Mouse (Mus musculus): ENCODE measurements around the gene Fcgrt. TPM values are rescaled to one million over a fixed set of nuclear protein-coding genes. Genes with fewer than 3 reads are reported as not detected.
A peak's percentile ranks its signal among the peaks of the same experiment; 100 is the strongest.

The Fcgrt gene
- polyA plus RNA-seq, 1 experiment from 2014 or later: 9.8 TPM

GRCm38 (mm10) chr7:45091001-45091990, 12.4 kb downstream of the Fcgrt start:
- peaks cover 20% of the 10 kb centered on the region for H3K4me1 ChIP-seq (ENCODE audit: control insufficient read depth, insufficient read depth, low read length)
- no peaks in the 10 kb centered on the region for H3K9me3 ChIP-seq (ENCODE audit: control insufficient read depth, low read length)
- peak; percentile 62 for DNase-seq (ENCODE audit: low spot score)
- H3K27ac ChIP-seq (replicated peaks; ENCODE audit: low read depth, low read length): peak overlapping the region; percentile 73; the same call in 1 of the 2 replicates
- ATAC-seq (ENCODE audit: insufficient number of reproducible peaks, low FRiP score, low TSS enrichment, low read depth): peak; percentile 40
- H3K27me3 ChIP-seq (ENCODE audit: control insufficient read depth, insufficient read depth, low read length): no peaks in the 10 kb centered on the region
- H3K9ac ChIP-seq (ENCODE audit: low read length): peak overlapping the region; percentile 82
- 11% methylated on average over 35 of the region's 35 CpGs for WGBS
- peak overlapping the region; percentile 65 for H3K4me3 ChIP-seq (ENCODE audit: low read depth, low read length)
- peak overlapping the region; percentile 72 for H3K4me2 ChIP-seq (ENCODE audit: low read depth, severe bottlenecking)
- H3K36me3 ChIP-seq (ENCODE audit: control insufficient read depth, insufficient read depth, low read length): peaks cover 16% of the 10 kb centered on the region

GRCm38 (mm10) chr7:45090251-45090977, 13.2 kb downstream of the Fcgrt start:
- Histone ChIP-seq H3K9me3 (ENCODE audit: control insufficient read depth, low read length) (no peaks in the 10 kb centered on the region), H3K9ac (ENCODE audit: low read length) (no peak overlapping the region), H3K4me1 (ENCODE audit: control insufficient read depth, insufficient read depth, low read length) (peaks cover 20% of the 10 kb centered on the region), H3K4me2 (ENCODE audit: low read depth, severe bottlenecking) (peak overlapping the region; percentile 72), H3K4me3 (ENCODE audit: low read depth, low read length) (peak overlapping the region; percentile 65), H3K27ac (replicated peaks; ENCODE audit: low read depth, low read length) (no peak overlapping the region), H3K36me3 (ENCODE audit: control insufficient read depth, insufficient read depth, low read length) (peaks cover 19% of the 10 kb centered on the region), H3K27me3 (ENCODE audit: control insufficient read depth, insufficient read depth, low read length) (no peaks in the 10 kb centered on the region)
- DNase-seq (ENCODE audit: low spot score) (no peak), ATAC-seq (ENCODE audit: insufficient number of reproducible peaks, low FRiP score, low TSS enrichment, low read depth) (no peak)
- WGBS: 82% methylated on average over 13 of the region's 13 CpGs

- no peak for ATAC-seq (ENCODE audit: insufficient number of reproducible peaks, low FRiP score, low TSS enrichment, low read depth)
- no peaks in the 10 kb centered on the region for H3K9me3 ChIP-seq (ENCODE audit: control insufficient read depth, low read length)
- DNase-seq (ENCODE audit: low spot score): no peak
- H3K4me2 ChIP-seq (ENCODE audit: low read depth, severe bottlenecking): no peak overlapping the region
- 95% methylated on average over 17 of the region's 17 CpGs for WGBS
- no peaks in the 10 kb centered on the region for H3K27me3 ChIP-seq (ENCODE audit: control insufficient read depth, insufficient read depth, low read length)
- H3K4me3 ChIP-seq (ENCODE audit: low read depth, low read length): no peak overlapping the region
- H3K36me3 ChIP-seq (ENCODE audit: control insufficient read depth, insufficient read depth, low read length): peaks cover 23% of the 10 kb centered on the region
- H3K4me1 ChIP-seq (ENCODE audit: control insufficient read depth, insufficient read depth, low read length): peaks cover 13% of the 10 kb centered on the region
- no peak overlapping the region for H3K27ac ChIP-seq (replicated peaks; ENCODE audit: low read depth, low read length)
- no peak overlapping the region for H3K9ac ChIP-seq (ENCODE audit: low read length)
Measured at GRCm38 (mm10) chr7:45088597-45088996, 15.1 kb downstream of the Fcgrt start.

- WGBS: 81% methylated on average over 4 of the region's 4 CpGs
- H3K36me3 ChIP-seq (ENCODE audit: control insufficient read depth, insufficient read depth, low read length): peaks cover 23% of the 10 kb centered on the region
- H3K4me3 ChIP-seq (ENCODE audit: low read depth, low read length): no peak overlapping the region
Measured at GRCm38 (mm10) chr7:45086084-45086483, 17.6 kb downstream of the Fcgrt start.

GRCm38 (mm10) chr7:45083300-45083890, 20.3 kb downstream of the Fcgrt start:
- ATAC-seq (ENCODE audit: insufficient number of reproducible peaks, low FRiP score, low TSS enrichment, low read depth) (no peak), DNase-seq (ENCODE audit: low spot score) (no peak)
- H3K4me3 ChIP-seq (ENCODE audit: low read depth, low read length): no peak overlapping the region
- 84% methylated on average over 22 of the region's 22 CpGs for WGBS
- 0 out of 2 replicates have a peak, but pooled peaks cover 6% of the 10 kb centered on the region for H3K4me1 ChIP-seq (ENCODE audit: control insufficient read depth, insufficient read depth, low read length)
- H3K9me3 ChIP-seq (ENCODE audit: control insufficient read depth, low read length): no peaks in the 10 kb centered on the region
- peaks cover 20% of the 10 kb centered on the region for H3K36me3 ChIP-seq (ENCODE audit: control insufficient read depth, insufficient read depth, low read length)
- H3K4me2 ChIP-seq (ENCODE audit: low read depth, severe bottlenecking): no peak overlapping the region
- H3K27ac ChIP-seq (replicated peaks; ENCODE audit: low read depth, low read length): no peak overlapping the region
- no peaks in the 10 kb centered on the region for H3K27me3 ChIP-seq (ENCODE audit: control insufficient read depth, insufficient read depth, low read length)
- H3K9ac ChIP-seq (ENCODE audit: low read length): no peak overlapping the region; the same call in 1 of the 2 replicates

More at GRCm38 (mm10) chr7:45086084-45086483, 17.6 kb downstream of the Fcgrt start:
- H3K9me3 ChIP-seq (ENCODE audit: control insufficient read depth, low read length): no peaks in the 10 kb centered on the region
- no peak overlapping the region for H3K9ac ChIP-seq (ENCODE audit: low read length)
- no peaks in the 10 kb centered on the region for H3K27me3 ChIP-seq (ENCODE audit: control insufficient read depth, insufficient read depth, low read length)
- H3K4me2 ChIP-seq (ENCODE audit: low read depth, severe bottlenecking): no peak overlapping the region
- peaks cover 10% of the 10 kb centered on the region; the same call in 1 of the 2 replicates for H3K4me1 ChIP-seq (ENCODE audit: control insufficient read depth, insufficient read depth, low read length)
- ATAC-seq (ENCODE audit: insufficient number of reproducible peaks, low FRiP score, low TSS enrichment, low read depth) (no peak), DNase-seq (ENCODE audit: low spot score) (no peak)
- H3K27ac ChIP-seq (replicated peaks; ENCODE audit: low read depth, low read length): no peak overlapping the region

- 74% methylated on average over 25 of the region's 25 CpGs for WGBS
Measured at GRCm38 (mm10) chr7:45082401-45083299, 21.0 kb downstream of the Fcgrt start.

GRCm38 (mm10) chr7:45081016-45081415, 22.6 kb downstream of the Fcgrt start:
- DNase-seq (ENCODE audit: low spot score): no peak
- no peak for ATAC-seq (ENCODE audit: insufficient number of reproducible peaks, low FRiP score, low TSS enrichment, low read depth)
- Histone ChIP-seq H3K9ac (ENCODE audit: low read length) (no peak overlapping the region), H3K9me3 (ENCODE audit: control insufficient read depth, low read length) (no peaks in the 10 kb centered on the region), H3K4me3 (ENCODE audit: low read depth, low read length) (no peak overlapping the region), H3K4me2 (ENCODE audit: low read depth, severe bottlenecking) (no peak overlapping the region), H3K27me3 (ENCODE audit: control insufficient read depth, insufficient read depth, low read length) (no peaks in the 10 kb centered on the region), H3K36me3 (ENCODE audit: control insufficient read depth, insufficient read depth, low read length) (peaks cover 7% of the 10 kb centered on the region; the same call in 1 of the 2 replicates), H3K27ac (replicated peaks; ENCODE audit: low read depth, low read length) (no peak overlapping the region), H3K4me1 (ENCODE audit: control insufficient read depth, insufficient read depth, low read length) (0 out of 2 replicates have a peak, but pooled peaks cover 6% of the 10 kb centered on the region)
- WGBS: 53% methylated on average over 5 of the region's 5 CpGs

More at GRCm38 (mm10) chr7:45082401-45083299, 21.0 kb downstream of the Fcgrt start:
- Histone ChIP-seq H3K9ac (ENCODE audit: low read length) (peak overlapping the region; percentile 22), H3K36me3 (ENCODE audit: control insufficient read depth, insufficient read depth, low read length) (peaks cover 16% of the 10 kb centered on the region), H3K4me2 (ENCODE audit: low read depth, severe bottlenecking) (no peak overlapping the region), H3K27me3 (ENCODE audit: control insufficient read depth, insufficient read depth, low read length) (no peaks in the 10 kb centered on the region), H3K4me1 (ENCODE audit: control insufficient read depth, insufficient read depth, low read length) (0 out of 2 replicates have a peak, but pooled peaks cover 6% of the 10 kb centered on the region), H3K27ac (replicated peaks; ENCODE audit: low read depth, low read length) (peak overlapping the region; percentile 42; the same call in 1 of the 2 replicates), H3K4me3 (ENCODE audit: low read depth, low read length) (no peak overlapping the region), H3K9me3 (ENCODE audit: control insufficient read depth, low read length) (no peaks in the 10 kb centered on the region)
- ATAC-seq (ENCODE audit: insufficient number of reproducible peaks, low FRiP score, low TSS enrichment, low read depth): no peak
- DNase-seq (ENCODE audit: low spot score): no peak
